Mouse (Mus musculus) MEL (cell line): ENCODE data around the gene Odaph. TPM values are rescaled to one million over a fixed set of nuclear protein-coding genes. Genes with fewer than 3 reads are reported as not detected.

Experiments used
- DNase-seq: peaks from one replicate; pipeline ENCODE4 v3.0.0; 2011; ENCODE audit warnings: low read depth, low spot score
- H3K27ac ChIP-seq: 2 replicates; pipeline ENCODE4 v1.5.1; 2012; ENCODE audit warnings: low read depth, mild to moderate bottlenecking, control low read depth, low read length, moderate library complexity; ENCODE audit not compliant: control insufficient read depth
- H3K27me3 ChIP-seq, 2 experiments: fragments of 150-350 bp in 1 of 2; sonication (generic) in 1 of 2; 2 replicates each; pipeline ENCODE4 v1.6.1; 2012; ENCODE audit warnings: low read length in 2 of 2, mild to moderate bottlenecking in 2 of 2, improper control_type of control experiment in 1 of 2, moderate library complexity in 1 of 2; ENCODE audit not compliant: insufficient read depth in 2 of 2, control insufficient read depth in 1 of 2
- H3K36me3 ChIP-seq, 2 experiments: 2 replicates each; pipeline ENCODE4 v1.6.1; 2012 to 2014; ENCODE audit warnings: low read length in 2 of 2, improper control_type of control experiment in 1 of 2, inconsistent platforms in 1 of 2, mild to moderate bottlenecking in 1 of 2; ENCODE audit not compliant: insufficient read depth in 2 of 2, control insufficient read depth in 1 of 2
- H3K4me1 ChIP-seq, 2 experiments: fragments of 150-350 bp in 1 of 2; sonication (generic) in 1 of 2; 2 replicates each; pipeline ENCODE4 v1.6.1; 2012; ENCODE audit warnings: low read length in 2 of 2, improper control_type of control experiment in 1 of 2, mild to moderate bottlenecking in 1 of 2; ENCODE audit not compliant: insufficient read depth in 2 of 2, control insufficient read depth in 1 of 2
- H3K4me3 ChIP-seq, 2 experiments: fragments of 150-350 bp in 1 of 2; sonication (generic) in 1 of 2; 2 replicates each; pipeline ENCODE4 v1.5.1; 2012; ENCODE audit warnings: low read depth in 2 of 2, low read length in 2 of 2, mild to moderate bottlenecking in 2 of 2, moderate library complexity in 2 of 2, control low read depth in 1 of 2, improper control_type of control experiment in 1 of 2; ENCODE audit not compliant: control insufficient read depth in 1 of 2, insufficient read depth in 1 of 2
- H3K79me2 ChIP-seq: 2 replicates; pipeline ENCODE4 v1.6.1; 2012; ENCODE audit warnings: mild to moderate bottlenecking, low read length, moderate library complexity; ENCODE audit not compliant: control insufficient read depth, poor library complexity, insufficient read depth
- H3K9ac ChIP-seq: 2 replicates; pipeline ENCODE4 v1.6.1; 2012; ENCODE audit warnings: low read depth, mild to moderate bottlenecking, control low read depth, low read length, moderate library complexity; ENCODE audit not compliant: control insufficient read depth, poor library complexity, severe bottlenecking
- H3K9me3 ChIP-seq: fragments of 150-350 bp; sonication (generic); replicated peaks from 2 replicates; pipeline ENCODE4 v1.6.1; 2012; ENCODE audit warnings: mild to moderate bottlenecking, low read length, improper control_type of control experiment, moderate library complexity; ENCODE audit not compliant: insufficient read depth
- BHLHE40 ChIP-seq: IDR thresholded peaks from 2 replicates; pipeline ENCODE4 v1.6.1; 2012; ENCODE audit warnings: low read depth, mild to moderate bottlenecking, inconsistent platforms, low read length, improper control_type of control experiment, borderline replicate concordance
- CHD1 ChIP-seq: IDR thresholded peaks from 2 replicates; pipeline ENCODE4 v1.6.1; 2012; ENCODE audit warnings: low read depth, mild to moderate bottlenecking, inconsistent platforms, low read length, improper control_type of control experiment
- CHD2 ChIP-seq: IDR thresholded peaks from 2 replicates; pipeline ENCODE4 v1.6.1; 2011; ENCODE audit warnings: low read length, improper control_type of control experiment
- E2F4 ChIP-seq: IDR thresholded peaks from 2 replicates; pipeline ENCODE4 v1.6.1; 2011; ENCODE audit warnings: low read depth, low read length, improper control_type of control experiment, borderline replicate concordance
- EP300 ChIP-seq, 2 experiments: IDR thresholded peaks; 2 replicates each; pipeline ENCODE4 v1.6.1; 2011; ENCODE audit warnings: improper control_type of control experiment in 2 of 2, low read length in 2 of 2, low read depth in 1 of 2, mild to moderate bottlenecking in 1 of 2
- GABPA ChIP-seq: IDR thresholded peaks from 2 replicates; pipeline ENCODE4 v1.6.1; 2012; ENCODE audit warnings: low read depth, mild to moderate bottlenecking, inconsistent platforms, low read length, improper control_type of control experiment, moderate library complexity
- GATA1 ChIP-seq: IDR thresholded peaks from 2 replicates; pipeline ENCODE4 v1.6.1; 2011; ENCODE audit warnings: low read depth, low read length, improper control_type of control experiment
- HCFC1 ChIP-seq: IDR thresholded peaks from 2 replicates; pipeline ENCODE4 v1.6.1; 2012; ENCODE audit warnings: low read depth, mild to moderate bottlenecking, inconsistent platforms, low read length, improper control_type of control experiment, moderate library complexity
- JUND ChIP-seq: IDR thresholded peaks from 2 replicates; pipeline ENCODE4 v1.6.1; 2011; ENCODE audit warnings: low read depth, mild to moderate bottlenecking, improper control_type of control experiment, low read length
- MAFK ChIP-seq: IDR thresholded peaks from 2 replicates; pipeline ENCODE4 v1.6.1; 2011; ENCODE audit warnings: low read depth, mild to moderate bottlenecking, low read length, improper control_type of control experiment, borderline replicate concordance
- MAX ChIP-seq: IDR thresholded peaks from 2 replicates; pipeline ENCODE4 v1.6.1; 2011; ENCODE audit warnings: low read length, improper control_type of control experiment
- MAZ ChIP-seq: IDR thresholded peaks from 2 replicates; pipeline ENCODE4 v1.6.1; 2012; ENCODE audit warnings: low read depth, mild to moderate bottlenecking, inconsistent platforms, low read length, improper control_type of control experiment
- MEF2A ChIP-seq: IDR thresholded peaks from 2 replicates; pipeline ENCODE4 v1.6.1; 2014; ENCODE audit warnings: low read depth, mild to moderate bottlenecking, inconsistent platforms, low read length, improper control_type of control experiment; ENCODE audit not compliant: poor library complexity, insufficient replicate concordance, severe bottlenecking; ENCODE audit errors: extremely low read depth
- MYB ChIP-seq: IDR thresholded peaks from 2 replicates; pipeline ENCODE4 v1.6.1; 2011; ENCODE audit warnings: mild to moderate bottlenecking, low read depth, low read length, improper control_type of control experiment
- NELFE ChIP-seq: IDR thresholded peaks from 2 replicates; pipeline ENCODE4 v1.6.1; 2011; ENCODE audit warnings: low read depth, low read length, improper control_type of control experiment
- POLR2AphosphoS2 ChIP-seq: IDR thresholded peaks from 2 replicates; pipeline ENCODE4 v1.6.1; 2011; ENCODE audit warnings: low read length, improper control_type of control experiment
- RCOR1 ChIP-seq: IDR thresholded peaks from 2 replicates; pipeline ENCODE4 v1.6.1; 2012; ENCODE audit warnings: low read depth, mild to moderate bottlenecking, inconsistent platforms, low read length, improper control_type of control experiment
- SIN3A ChIP-seq: IDR thresholded peaks from 2 replicates; pipeline ENCODE4 v1.6.1; 2012; ENCODE audit warnings: low read length, improper control_type of control experiment, inconsistent platforms
- SMC3 ChIP-seq: IDR thresholded peaks from 2 replicates; pipeline ENCODE4 v1.6.1; 2011; ENCODE audit warnings: low read depth, low read length, improper control_type of control experiment
- TBP ChIP-seq: IDR thresholded peaks from 2 replicates; pipeline ENCODE4 v1.8.0; 2011; ENCODE audit warnings: low read depth, low read length, improper control_type of control experiment
- UBTF ChIP-seq: IDR thresholded peaks from 2 replicates; pipeline ENCODE4 v1.6.1; 2012; ENCODE audit warnings: low read depth, mild to moderate bottlenecking, inconsistent platforms, low read length, improper control_type of control experiment, moderate library complexity, borderline replicate concordance; ENCODE audit not compliant: insufficient read depth
- USF2 ChIP-seq, 2 experiments: IDR thresholded peaks; 2 replicates each; pipeline ENCODE4 v1.6.1; 2011 to 2012; ENCODE audit warnings: improper control_type of control experiment in 2 of 2, low read length in 2 of 2, borderline replicate concordance in 1 of 2, inconsistent platforms in 1 of 2, low read depth in 1 of 2, mild to moderate bottlenecking in 1 of 2; ENCODE audit not compliant: insufficient read depth in 1 of 2
- ZKSCAN1 ChIP-seq: IDR thresholded peaks from 2 replicates; pipeline ENCODE4 v1.6.1; 2012; ENCODE audit warnings: low read depth, mild to moderate bottlenecking, inconsistent platforms, low read length, improper control_type of control experiment, moderate library complexity
- polyA plus RNA-seq, 2 experiments: library from polyadenylated mRNA; stranded (reverse) in 1 of 2; unstranded in 1 of 2; fragments of >175 nt in 1 of 2; fragments of >200 nt in 1 of 2; gene quantifications; 2 replicates each; pipeline versions ENCODE4 v1.2.1 to v1.2.4; 2012; ENCODE audit warnings: low replicate concordance in 2 of 2, low read depth in 1 of 2; ENCODE audit not compliant: insufficient read length in 2 of 2, insufficient read depth in 1 of 2, missing spikeins in 1 of 2
- total RNA-seq: library from RNA; depleted of rRNA; stranded (reverse); fragments of 300-350 nt; gene quantifications from 2 replicates; pipeline ENCODE4 v1.2.3, GENCODE M21; 2012

Gene Odaph
- total and polyA plus RNA-seq, 3 experiments = 0.27 to 0.65 TPM; not detected in 1

GRCm38 (mm10) chr5:91981176-91981840, 6.0 kb upstream of the Odaph start:
- no peaks in the 10 kb centered on the region for H3K36me3 ChIP-seq

GRCm38 (mm10) chr5:91983490-91983889, 3.8 kb upstream of the Odaph start:
- Histone ChIP-seq H3K9me3 (no peaks in the 10 kb centered on the region), H3K27ac (no peak overlapping the region), H3K36me3 (no peaks in the 10 kb centered on the region), H3K4me3 (no peak overlapping the region), H3K4me1 (no peaks in the 10 kb centered on the region), H3K79me2 (no peaks in the 10 kb centered on the region), H3K9ac (no peak overlapping the region), H3K27me3 (no peaks in the 10 kb centered on the region)
- TF ChIP-seq MAFK = no peak
- no peak for TF ChIP-seq E2F4
- TF ChIP-seq MEF2A = no peak
- TF ChIP-seq CHD2 = no peak
- TF ChIP-seq BHLHE40 = no peak
- TF ChIP-seq ZKSCAN1 = no peak
- TF ChIP-seq GATA1 = no peak
- TF ChIP-seq NELFE = no peak
- no peak for TF ChIP-seq MAZ
- TF ChIP-seq MYB = no peak
- no peak for TF ChIP-seq JUND
- no peak for TF ChIP-seq RCOR1
- TF ChIP-seq GABPA = no peak
- no peak for TF ChIP-seq SIN3A
- no peak for TF ChIP-seq POLR2AphosphoS2
- no peak for TF ChIP-seq MAX
- TF ChIP-seq HCFC1 = no peak
- no peak for TF ChIP-seq UBTF
- no peak for TF ChIP-seq EP300 (IDR thresholded peaks at IDR 0.05; ENCODE audit: low read depth in 1 of 2, low read length in 2 of 2)
- no peak for TF ChIP-seq SMC3
- no peak for DNase-seq

More at GRCm38 (mm10) chr5:91981176-91981840, 6.0 kb upstream of the Odaph start:
- Histone ChIP-seq H3K27ac (no peak overlapping the region), H3K27me3 (no peaks in the 10 kb centered on the region), H3K9me3 (no peaks in the 10 kb centered on the region), H3K4me3 (no peak overlapping the region), H3K9ac (no peak overlapping the region), H3K79me2 (no peaks in the 10 kb centered on the region), H3K4me1 (no peaks in the 10 kb centered on the region)
- no peak for DNase-seq
- TF ChIP-seq TBP (no peak), E2F4 (no peak), CHD1 (no peak), RCOR1 (no peak), MAZ (no peak), NELFE (no peak), USF2 (IDR thresholded peaks at IDR 0.05; ENCODE audit: borderline replicate concordance in 1 of 2, insufficient read depth in 1 of 2, low read depth in 1 of 2, low read length in 2 of 2) (no peak)
